Mouse (Mus musculus) liver, adult 2 months (tissue): ENCODE data around the gene Eef2k. TPM values are rescaled to one million over a fixed set of nuclear protein-coding genes. Genes with fewer than 3 reads are reported as not detected.

Experiments used
- DNase-seq: peaks from one replicate; pipeline ENCODE4 v3.0.0-alpha.2; 2011; ENCODE audit warnings: low read depth, low spot score; ENCODE audit errors: extremely low read depth
- H3K27ac ChIP-seq: fragments of 200-500 bp; replicated peaks from 2 replicates; pipeline ENCODE4 v1.5.1; 2012; ENCODE audit warnings: low read depth, mild to moderate bottlenecking, control low read depth, inconsistent platforms, low read length; ENCODE audit not compliant: insufficient read depth
- H3K27me3 ChIP-seq: fragments of 200-500 bp; 2 replicates; pipeline ENCODE4 v1.6.1; 2012; ENCODE audit warnings: mild to moderate bottlenecking, moderate library complexity, low read length, inconsistent platforms; ENCODE audit not compliant: control insufficient read depth, insufficient read depth
- H3K36me3 ChIP-seq: fragments of 200-500 bp; 2 replicates; pipeline ENCODE4 v1.6.1; 2012; ENCODE audit warnings: low read length, inconsistent platforms; ENCODE audit not compliant: control insufficient read depth, insufficient read depth
- H3K4me1 ChIP-seq: fragments of 200-500 bp; 2 replicates; pipeline ENCODE4 v1.6.1; 2011; ENCODE audit warnings: low read length; ENCODE audit not compliant: control insufficient read depth, insufficient read depth
- H3K4me3 ChIP-seq: fragments of 200-500 bp; 2 replicates; pipeline ENCODE4 v1.5.1; 2011; ENCODE audit warnings: low read depth, mild to moderate bottlenecking, control low read depth, low read length, moderate library complexity; ENCODE audit not compliant: insufficient read depth
- H3K79me2 ChIP-seq: fragments of 200-500 bp; 2 replicates; pipeline ENCODE4 v1.6.1; 2012; ENCODE audit warnings: inconsistent platforms, mild to moderate bottlenecking, low read length, moderate library complexity; ENCODE audit not compliant: control insufficient read depth, insufficient read depth
- H3K9ac ChIP-seq: fragments of 200-500 bp; 2 replicates; pipeline ENCODE4 v1.6.1; 2012; ENCODE audit warnings: low read depth, mild to moderate bottlenecking, control low read depth, inconsistent platforms, low read length
- CTCF ChIP-seq: fragments of 200-500 bp; IDR thresholded peaks from 2 replicates; pipeline ENCODE4 v1.5.1; 2011; ENCODE audit warnings: low read depth, low read length, control low read depth
- POLR2A ChIP-seq: fragments of 200-500 bp; IDR thresholded peaks from 2 replicates; pipeline ENCODE4 v1.6.1; 2011; ENCODE audit warnings: low read length, control low read depth; ENCODE audit not compliant: insufficient read depth; ENCODE audit errors: extremely low read depth
- WGBS: fragments of 180-500 bp; shearing (Covaris S2); methylation state at CpG from one replicate; pipeline ENCODE4 v1.1.7; 2018; 5-methylcytosine and 5-hydroxymethylcytosine counted together
- polyA plus RNA-seq: library from polyadenylated mRNA; depleted of rRNA; stranded (reverse); fragments of >200 nt; gene quantifications from 2 replicates; pipeline ENCODE4 v1.2.3, GENCODE M21; 2012
- total RNA-seq: library from RNA; depleted of rRNA; stranded (reverse); fragments of >200 nt; gene quantifications from 2 replicates; pipeline ENCODE4 v1.2.3, GENCODE M21; 2014

Eef2k gene
- total and polyA plus RNA-seq, 2 experiments = 6.5 to 7.4 TPM

DNA sequence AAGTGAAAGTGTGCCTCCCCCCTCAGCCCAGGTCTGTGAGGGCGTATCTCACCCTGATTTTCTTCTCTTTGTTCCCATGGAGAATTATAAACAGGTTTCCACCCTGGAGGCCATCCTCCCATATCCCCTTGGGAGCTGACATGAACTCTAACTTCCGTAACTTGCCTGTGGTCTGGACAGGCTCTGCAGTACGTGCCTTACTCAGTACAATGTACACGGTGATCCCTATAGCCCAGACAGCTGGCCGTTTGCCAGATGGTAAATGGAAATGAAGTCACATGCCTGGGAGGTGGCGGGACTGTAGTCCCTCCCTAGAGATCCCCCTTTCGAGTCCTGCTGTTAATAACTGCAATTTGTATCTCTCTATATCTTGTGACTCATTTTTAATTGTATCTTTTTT lies 22.5 kb downstream of the Eef2k start:
- TF ChIP-seq POLR2A (no peak), CTCF (no peak)
- Histone ChIP-seq H3K9ac (no peak overlapping the region), H3K79me2 (peaks cover 6% of the 10 kb centered on the region; the same call in 1 of the 2 replicates), H3K36me3 (no peaks in the 10 kb centered on the region), H3K27me3 (no peaks in the 10 kb centered on the region), H3K4me3 (no peak overlapping the region), H3K27ac (no peak overlapping the region), H3K4me1 (no peaks in the 10 kb centered on the region; the same call in none of the 2 replicates)
- DNase-seq = no peak
- WGBS = 59% methylated on average over 7 of the region's 7 CpGs

DNA sequence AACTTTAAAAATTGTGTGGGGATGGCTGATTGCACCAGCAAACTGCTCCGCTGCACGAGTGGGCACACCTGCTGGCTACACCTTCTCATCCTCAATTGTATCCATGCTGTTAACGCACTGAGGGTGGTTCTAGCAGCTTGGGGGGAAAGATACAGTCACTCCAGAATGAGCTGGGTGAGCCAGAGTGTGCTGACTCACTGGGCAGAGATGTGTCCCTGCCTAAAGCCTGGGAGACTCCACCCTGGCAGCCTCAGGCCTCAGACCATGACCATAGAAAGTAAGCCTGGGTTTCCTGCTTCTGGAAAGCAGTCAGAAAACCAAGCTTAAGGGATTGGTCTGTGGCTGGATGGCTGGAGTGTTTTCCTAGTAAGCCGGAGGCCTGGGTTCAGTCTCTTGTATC lies 23.2 kb downstream of the Eef2k start:
- Histone ChIP-seq H3K4me3 (no peak overlapping the region), H3K36me3 (no peaks in the 10 kb centered on the region), H3K4me1 (no peaks in the 10 kb centered on the region; the same call in none of the 2 replicates), H3K27ac (no peak overlapping the region), H3K79me2 (peaks cover 6% of the 10 kb centered on the region; the same call in 1 of the 2 replicates), H3K9ac (no peak overlapping the region), H3K27me3 (no peaks in the 10 kb centered on the region)
- TF ChIP-seq CTCF (no peak), POLR2A (no peak)
- WGBS = 88% methylated on average over 4 of the region's 4 CpGs
- no peak for DNase-seq

DNA sequence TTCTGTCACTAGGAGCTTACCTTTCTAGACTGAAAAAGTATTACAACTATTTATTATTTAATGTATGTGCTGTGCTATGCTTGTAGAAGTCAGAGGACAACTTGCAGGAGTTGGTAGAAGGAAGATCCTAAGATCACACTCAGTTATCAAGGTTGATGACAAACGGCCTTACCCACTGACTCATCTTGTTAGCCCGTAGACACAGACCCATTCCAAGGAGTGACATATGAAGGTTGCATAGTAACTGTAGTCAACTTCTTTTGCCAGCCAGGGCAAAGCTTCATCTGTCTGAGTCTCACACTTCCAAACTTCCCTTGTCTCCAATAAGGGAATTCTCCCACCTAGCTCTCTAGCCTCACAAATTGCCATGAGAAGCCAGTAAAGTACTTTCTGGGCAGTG lies 24.1 kb downstream of the Eef2k start:
- no peak for DNase-seq
- TF ChIP-seq CTCF = no peak
- 86% methylated on average over 2 of the region's 2 CpGs for WGBS
- Histone ChIP-seq H3K79me2 (peaks cover 6% of the 10 kb centered on the region; the same call in 1 of the 2 replicates), H3K9ac (no peak overlapping the region), H3K27ac (no peak overlapping the region), H3K4me1 (no peaks in the 10 kb centered on the region; the same call in none of the 2 replicates), H3K27me3 (no peaks in the 10 kb centered on the region), H3K4me3 (no peak overlapping the region), H3K36me3 (no peaks in the 10 kb centered on the region)

DNA sequence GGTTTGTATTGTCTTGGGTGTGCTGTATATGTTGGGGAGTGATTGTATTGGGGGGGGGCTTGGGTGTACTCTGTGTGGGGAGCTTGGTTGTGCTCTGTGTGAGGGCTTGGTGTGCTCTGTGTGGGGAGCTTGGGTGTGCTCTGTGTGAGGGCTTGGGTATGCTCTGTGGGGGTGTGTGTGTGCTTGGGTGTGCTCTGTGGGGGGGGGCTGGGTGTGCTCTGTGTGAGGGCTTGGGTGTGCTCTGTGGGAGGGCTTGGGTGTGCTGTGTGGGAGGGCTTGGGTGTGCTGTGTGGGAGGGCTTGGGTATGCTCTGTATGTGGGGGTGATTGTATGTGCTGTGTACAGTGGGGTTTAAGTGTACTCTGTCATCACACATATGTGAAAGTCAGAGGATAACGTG lies 25.1 kb downstream of the Eef2k start:
- no peak overlapping the region for H3K27ac ChIP-seq
- TF ChIP-seq POLR2A = no peak
- TF ChIP-seq CTCF = no peak
- no peaks in the 10 kb centered on the region for H3K36me3 ChIP-seq
- 100% methylated on average over 1 of the region's 1 CpGs for WGBS
- peaks cover 6% of the 10 kb centered on the region; the same call in 1 of the 2 replicates for H3K79me2 ChIP-seq
- no peaks in the 10 kb centered on the region; the same call in 1 of the 2 replicates for H3K4me1 ChIP-seq
- DNase-seq = no peak
- H3K27me3 ChIP-seq = no peaks in the 10 kb centered on the region
- H3K9ac ChIP-seq = no peak overlapping the region
- no peak overlapping the region for H3K4me3 ChIP-seq

DNA sequence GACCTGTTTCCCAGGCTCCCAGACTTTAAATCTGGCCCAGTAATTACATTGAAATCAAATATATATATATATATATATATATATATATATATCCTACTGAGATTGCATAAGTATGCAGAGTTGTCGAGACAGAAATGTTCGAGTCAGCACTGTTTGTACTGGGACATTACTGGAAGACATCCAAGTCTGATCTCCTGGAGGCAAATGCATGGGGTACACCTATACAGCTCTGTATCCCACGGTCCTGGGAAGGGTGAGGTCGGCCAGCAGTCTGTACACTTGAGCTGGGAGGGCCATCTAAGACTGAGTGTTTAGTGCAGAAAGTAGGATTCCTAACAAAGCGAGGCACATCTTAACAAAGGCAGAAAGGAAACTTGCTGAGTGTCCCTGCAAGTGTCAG lies 27.3 kb downstream of the Eef2k start:
- no peaks in the 10 kb centered on the region for H3K27me3 ChIP-seq
- H3K4me1 ChIP-seq = no peaks in the 10 kb centered on the region; the same call in 1 of the 2 replicates
- H3K36me3 ChIP-seq = no peaks in the 10 kb centered on the region
- no peak for TF ChIP-seq POLR2A
- no peak for TF ChIP-seq CTCF
- H3K9ac ChIP-seq = no peak overlapping the region
- no peak overlapping the region for H3K27ac ChIP-seq
- H3K79me2 ChIP-seq = peaks cover 3% of the 10 kb centered on the region; the same call in 1 of the 2 replicates
- DNase-seq = no peak
- H3K4me3 ChIP-seq = no peak overlapping the region
- WGBS = 23% methylated on average over 5 of the region's 5 CpGs

DNA sequence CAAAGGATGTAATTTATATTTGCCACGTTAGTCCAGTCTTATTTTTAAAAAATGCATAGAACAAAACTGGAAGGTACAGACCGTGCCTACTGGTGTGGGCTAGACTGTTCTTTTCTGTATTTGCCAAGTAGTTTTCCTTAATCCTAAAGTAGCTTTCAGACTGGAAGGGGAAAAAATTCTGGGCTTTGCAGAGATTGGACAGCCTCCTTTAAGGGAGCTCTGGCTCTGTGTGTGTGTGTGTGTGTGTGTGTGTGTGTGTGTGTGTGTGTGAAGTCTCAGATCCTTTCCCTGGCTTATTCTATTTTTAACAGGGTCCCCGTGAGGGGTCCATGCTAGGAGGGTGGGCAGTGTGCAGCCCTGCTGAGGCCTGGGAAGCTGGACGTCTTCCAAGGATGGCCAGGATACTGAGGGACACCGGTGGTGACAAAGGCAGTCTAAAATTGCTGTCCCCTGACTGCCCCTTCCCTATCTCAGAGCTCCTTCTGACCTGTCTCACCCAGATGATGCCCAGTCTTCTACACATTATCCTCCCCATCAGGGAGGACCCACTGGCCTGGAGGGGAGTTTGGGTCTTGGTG lies 27.9 kb downstream of the Eef2k start:
- TF ChIP-seq POLR2A = no peak
- TF ChIP-seq CTCF = no peak
- H3K4me3 ChIP-seq = no peak overlapping the region
- H3K36me3 ChIP-seq = no peaks in the 10 kb centered on the region
- H3K4me1 ChIP-seq = no peaks in the 10 kb centered on the region; the same call in 1 of the 2 replicates
- H3K27ac ChIP-seq = no peak overlapping the region
- no peaks in the 10 kb centered on the region for H3K27me3 ChIP-seq
- WGBS = 71% methylated on average over 5 of the region's 5 CpGs
- DNase-seq = no peak
- no peak overlapping the region for H3K9ac ChIP-seq
- peaks cover 3% of the 10 kb centered on the region; the same call in 1 of the 2 replicates for H3K79me2 ChIP-seq
